Mouse (Mus musculus): ENCODE measurements around the gene Col4a3bp. TPM values are rescaled to one million over a fixed set of nuclear protein-coding genes. Genes with fewer than 3 reads are reported as not detected.

Gene Col4a3bp
- polyA plus RNA-seq, 1 experiment from 2014 or later = 9.3 TPM

DNA sequence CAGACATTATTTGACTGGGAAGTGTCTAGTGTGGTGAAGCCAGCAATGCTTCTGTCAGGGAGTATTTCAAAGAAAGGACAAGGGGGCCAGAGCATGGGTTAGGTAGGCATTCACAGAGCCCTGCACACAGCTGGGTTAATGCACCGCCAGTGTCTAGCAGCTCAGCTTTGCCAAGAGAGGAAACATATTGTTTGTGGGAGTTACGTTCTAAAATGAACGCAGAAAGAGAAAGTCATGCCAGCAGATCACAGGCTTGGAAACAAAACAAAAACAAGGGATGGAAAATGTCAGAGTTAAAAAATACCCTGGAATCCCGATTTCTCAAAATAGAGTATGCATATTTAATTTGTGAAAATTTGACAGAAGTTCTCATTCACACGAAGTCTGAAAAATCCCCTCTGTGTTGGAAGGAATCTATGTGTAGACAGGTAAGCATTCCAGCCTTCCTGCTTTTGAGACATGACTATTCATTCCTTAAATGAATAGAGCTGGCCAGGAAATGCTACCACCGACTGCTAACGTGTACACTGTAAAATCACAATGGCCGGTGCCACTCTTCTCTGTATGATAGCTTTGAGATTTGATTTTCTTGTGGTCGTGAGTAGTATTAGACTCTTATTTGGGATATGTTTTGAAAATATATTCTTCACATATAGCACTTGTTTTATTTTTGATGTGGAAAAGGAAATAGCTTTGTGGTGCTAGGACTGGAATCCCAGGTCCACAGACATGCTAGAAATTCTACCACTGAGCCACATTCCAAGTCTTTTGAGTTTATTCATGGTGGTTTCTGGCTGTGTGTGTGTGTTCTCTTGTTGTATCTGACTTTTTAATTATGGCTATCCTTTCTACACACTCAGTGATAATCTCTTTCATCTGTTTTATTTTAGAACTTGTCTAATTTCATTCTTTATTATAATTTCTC lies 138.0 kb downstream of the Col4a3bp start:
- H3K9me3 ChIP-seq = no peaks in the 10 kb centered on the region
- WGBS = 86% methylated on average over 9 of the region's 9 CpGs
- no peak overlapping the region for H3K27ac ChIP-seq
- H3K4me3 ChIP-seq = no peak overlapping the region
- no peaks in the 10 kb centered on the region for H3K4me1 ChIP-seq
- no peak overlapping the region for H3K4me2 ChIP-seq (replicated peaks)
- H3K9ac ChIP-seq = no peak overlapping the region
- ATAC-seq (ENCODE audit: low FRiP score, low read depth) = no peak
- H3K27me3 ChIP-seq (replicated peaks) = no peaks in the 10 kb centered on the region
- no peaks in the 10 kb centered on the region for H3K36me3 ChIP-seq

DNA sequence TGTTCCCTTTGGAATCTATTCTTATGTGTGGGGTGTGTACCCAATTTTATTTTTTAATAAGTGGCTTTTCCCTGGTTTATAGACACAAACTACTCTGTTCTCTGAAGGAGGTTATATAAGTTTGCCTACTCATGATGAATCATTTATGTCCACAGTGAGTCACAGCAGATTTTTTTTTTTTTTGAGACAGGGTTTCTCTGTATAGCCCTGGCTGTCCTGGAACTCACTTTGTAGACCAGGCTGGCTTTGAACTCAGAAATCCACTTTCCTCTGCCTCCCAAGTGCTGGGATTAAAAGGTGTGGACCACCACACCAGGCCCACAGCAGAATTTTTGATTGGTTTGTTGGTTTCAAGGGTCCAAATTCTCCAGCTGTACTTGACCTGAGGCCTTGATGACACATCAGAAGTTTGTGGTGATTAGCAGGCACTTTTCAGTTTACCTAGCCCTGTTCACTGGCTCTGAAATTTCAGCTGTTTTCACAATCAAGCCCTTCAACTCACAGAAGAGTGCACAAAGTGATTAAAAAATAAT lies 138.7 kb downstream of the Col4a3bp start:
- no peak for ATAC-seq (ENCODE audit: low FRiP score, low read depth)
- no peak overlapping the region for H3K9ac ChIP-seq
- H3K4me1 ChIP-seq = no peaks in the 10 kb centered on the region
- no peak overlapping the region for H3K4me3 ChIP-seq
- H3K9me3 ChIP-seq = no peaks in the 10 kb centered on the region
- H3K27me3 ChIP-seq (replicated peaks) = no peaks in the 10 kb centered on the region
- no peak overlapping the region for H3K4me2 ChIP-seq (replicated peaks)
- H3K27ac ChIP-seq = no peak overlapping the region
- H3K36me3 ChIP-seq = no peaks in the 10 kb centered on the region

DNA sequence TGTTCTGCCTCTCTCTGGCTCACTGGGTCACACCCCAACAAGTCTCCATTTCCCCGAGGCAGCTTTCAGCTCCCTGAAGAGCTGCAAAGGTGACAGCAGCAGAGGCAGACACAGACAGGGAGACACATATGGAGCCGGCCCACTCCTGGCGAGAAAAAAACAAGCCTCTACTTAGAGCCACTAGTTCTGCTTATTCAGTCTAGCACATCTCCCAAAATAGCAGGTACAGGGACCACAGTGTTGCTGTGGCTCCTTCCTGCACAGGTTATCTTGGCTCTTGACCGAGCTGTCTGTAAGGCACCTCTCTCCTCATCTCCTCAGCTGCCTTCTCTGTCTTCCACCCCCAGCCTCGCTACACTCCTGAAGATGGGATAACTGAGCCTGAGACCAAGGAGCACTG lies 142.4 kb downstream of the Col4a3bp start:
- Histone ChIP-seq H3K4me2 (replicated peaks) (no peak overlapping the region), H3K36me3 (no peaks in the 10 kb centered on the region), H3K27me3 (replicated peaks) (no peaks in the 10 kb centered on the region), H3K4me1 (no peaks in the 10 kb centered on the region), H3K9ac (no peak overlapping the region), H3K9me3 (no peaks in the 10 kb centered on the region), H3K4me3 (no peak overlapping the region), H3K27ac (no peak overlapping the region)
- 87% methylated on average over 5 of the region's 5 CpGs for WGBS
- ATAC-seq (ENCODE audit: low FRiP score, low read depth) = no peak

DNA sequence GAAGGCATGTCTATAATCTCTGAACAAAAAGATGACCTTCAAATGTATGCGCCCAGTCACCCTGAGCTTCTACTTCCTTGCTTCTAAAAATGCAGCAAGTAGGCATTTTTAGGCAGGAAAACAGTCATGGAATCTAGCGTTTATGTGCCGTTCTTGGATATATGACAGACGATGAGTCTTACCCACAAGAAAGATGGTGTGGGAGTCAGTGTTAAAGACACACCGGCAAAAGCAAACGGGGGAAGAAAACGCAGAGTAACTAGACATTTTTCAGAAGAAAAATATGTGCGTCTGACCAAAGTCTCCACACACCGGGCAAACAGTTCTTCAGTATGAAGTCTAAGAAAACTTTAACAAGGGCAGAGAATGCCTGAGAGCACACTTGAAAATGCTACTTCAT lies 144.8 kb downstream of the Col4a3bp start:
- H3K4me3 ChIP-seq = no peak overlapping the region
- H3K9me3 ChIP-seq = no peaks in the 10 kb centered on the region
- no peaks in the 10 kb centered on the region for H3K4me1 ChIP-seq
- no peak overlapping the region for H3K9ac ChIP-seq
- H3K27ac ChIP-seq = no peak overlapping the region
- no peaks in the 10 kb centered on the region for H3K36me3 ChIP-seq
- ATAC-seq (ENCODE audit: low FRiP score, low read depth) = no peak
- no peak overlapping the region for H3K4me2 ChIP-seq (replicated peaks)
- no peaks in the 10 kb centered on the region for H3K27me3 ChIP-seq (replicated peaks)
- WGBS = 95% methylated on average over 9 of the region's 9 CpGs

Other genes starting within 250 kb of the Col4a3bp start
- 29.9 and 30.6 TPM in 2 replicates for gene Poc5, start 154.3 kb upstream of the Col4a3bp start, polyA plus RNA-seq (2016; fragmentation: Nextera tagmentation; extraction: Ambion mirVana)
- gene Ankdd1b, start 71.4 kb upstream of the Col4a3bp start, polyA plus RNA-seq (2016; fragmentation: Nextera tagmentation; extraction: Ambion mirVana) = 0.10 TPM in 1 of 2 replicates, not detected in the other
- gene Gm17622, start 51.9 kb upstream of the Col4a3bp start, polyA plus RNA-seq (2016; fragmentation: Nextera tagmentation; extraction: Ambion mirVana) = not detected in 2 replicates
- 6.1 and 7.7 TPM in 2 replicates for gene Polk, start within 50 bp of the Col4a3bp start, polyA plus RNA-seq (2016; fragmentation: Nextera tagmentation; extraction: Ambion mirVana)
- 164 and 187 TPM in 2 replicates for gene Hmgcr, start 128.3 kb downstream of the Col4a3bp start, polyA plus RNA-seq (2016; fragmentation: Nextera tagmentation; extraction: Ambion mirVana)
- not detected in 2 replicates for gene Ankrd31, start 205.7 kb downstream of the Col4a3bp start, polyA plus RNA-seq (2016; fragmentation: Nextera tagmentation; extraction: Ambion mirVana)